Mouse (Mus musculus) cortical plate, adult 2 months (tissue): ENCODE measurements at regions not wholly inside any gene's neighbourhood (a gene's known extent, or its start where the extent isn't known, plus 50 kb on each side); places are given as distances from the start of the nearest gene placed in this dataset.

ENCODE experiments used
- CTCF ChIP-seq: fragments of 200-500 bp; IDR thresholded peaks from 2 replicates; pipeline ENCODE4 v1.5.1; 2011; ENCODE audit warnings: mild to moderate bottlenecking, control low read depth, low read length; ENCODE audit not compliant: insufficient read depth; ENCODE audit errors: extremely low read depth
- POLR2A ChIP-seq: fragments of 200-500 bp; IDR thresholded peaks from 2 replicates; pipeline ENCODE4 v1.6.1; 2011; ENCODE audit warnings: mild to moderate bottlenecking, low read length, control low read depth; ENCODE audit not compliant: insufficient read depth; ENCODE audit errors: extremely low read depth

DNA sequence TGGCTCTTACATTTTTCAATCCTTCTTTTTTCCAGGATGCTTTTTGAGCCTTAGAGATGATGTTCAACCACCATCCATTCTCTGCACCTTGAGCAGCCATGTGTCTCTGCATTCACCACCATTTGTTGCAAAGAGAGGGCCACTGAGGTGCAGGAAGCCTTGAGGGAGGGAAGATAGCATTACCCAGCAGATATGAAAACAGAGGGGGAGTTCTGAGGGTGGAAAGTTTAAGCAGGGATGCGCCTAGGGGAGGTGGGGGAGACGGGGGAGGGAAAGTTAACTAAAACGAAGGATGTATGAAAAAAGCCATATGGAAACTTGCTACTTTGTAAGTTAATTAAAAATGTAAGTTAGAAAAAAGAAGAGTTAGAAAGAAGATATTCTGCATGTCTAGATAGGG lies 142.1 kb downstream of the Sec61b start:
- TF ChIP-seq CTCF (no peak), POLR2A (no peak)
